Mouse (Mus musculus) embryonic facial prominence, embryonic 14.5 days (tissue): ENCODE measurements at regions not wholly inside any gene's neighbourhood (a gene's known extent, or its start where the extent isn't known, plus 50 kb on each side); places are given as distances from the start of the nearest gene placed in this dataset.

ENCODE experiments used
- ATAC-seq: fragments of 200-750 bp; cut with Nextera tagmentation; 2 replicates; pipeline ENCODE4 v1.8.0; 2017; ENCODE audit warnings: low read depth, moderate number of reproducible peaks, moderate TSS enrichment
- DNase-seq: peaks from one replicate; pipeline ENCODE4 v3.0.0-alpha.2; 2015; ENCODE audit warnings: low spot score
- H3K27ac ChIP-seq: fragments of 300-500 bp; sonication (generic); replicated peaks from 2 replicates; pipeline ENCODE4 v1.5.1; 2014; ENCODE audit warnings: low read depth, mild to moderate bottlenecking, low read length, moderate library complexity
- H3K27me3 ChIP-seq: fragments of 300-500 bp; sonication (generic); replicated peaks from 2 replicates; pipeline ENCODE4 v1.6.1; 2014; ENCODE audit warnings: low read length; ENCODE audit not compliant: control insufficient read depth, insufficient read depth
- H3K36me3 ChIP-seq: fragments of 300-500 bp; sonication (generic); 2 replicates; pipeline ENCODE4 v1.6.1; 2014; ENCODE audit warnings: low read length, mixed read lengths; ENCODE audit not compliant: control insufficient read depth, insufficient read depth
- H3K4me1 ChIP-seq: fragments of 300-500 bp; sonication (generic); 2 replicates; pipeline ENCODE4 v1.6.1; 2014; ENCODE audit warnings: antibody characterized with exemption, low read length; ENCODE audit not compliant: control insufficient read depth, insufficient read depth
- H3K4me2 ChIP-seq: fragments of 300-500 bp; sonication (generic); 2 replicates; pipeline ENCODE4 v1.6.1; 2014; ENCODE audit warnings: low read depth, mild to moderate bottlenecking, low read length, moderate library complexity, mixed read lengths
- H3K4me3 ChIP-seq: fragments of 300-500 bp; sonication (generic); 2 replicates; pipeline ENCODE4 v1.5.1; 2014; ENCODE audit warnings: low read depth, mild to moderate bottlenecking, low read length
- H3K9ac ChIP-seq: fragments of 300-500 bp; sonication (generic); 2 replicates; pipeline ENCODE4 v1.6.1; 2014; ENCODE audit warnings: low read depth, mild to moderate bottlenecking, low read length, moderate library complexity, mixed read lengths
- H3K9me3 ChIP-seq: fragments of 300-500 bp; sonication (generic); 2 replicates; pipeline ENCODE4 v1.6.1; 2016; ENCODE audit warnings: low read length; ENCODE audit not compliant: control insufficient read depth
- WGBS: fragments of 180-500 bp; shearing (Covaris S2); extraction: QIAGEN DNeasy Blood & Tissue Kit; methylation state at CpG from one replicate; pipeline ENCODE4 v1.1.7; 2014; 5-methylcytosine and 5-hydroxymethylcytosine counted together

DNA sequence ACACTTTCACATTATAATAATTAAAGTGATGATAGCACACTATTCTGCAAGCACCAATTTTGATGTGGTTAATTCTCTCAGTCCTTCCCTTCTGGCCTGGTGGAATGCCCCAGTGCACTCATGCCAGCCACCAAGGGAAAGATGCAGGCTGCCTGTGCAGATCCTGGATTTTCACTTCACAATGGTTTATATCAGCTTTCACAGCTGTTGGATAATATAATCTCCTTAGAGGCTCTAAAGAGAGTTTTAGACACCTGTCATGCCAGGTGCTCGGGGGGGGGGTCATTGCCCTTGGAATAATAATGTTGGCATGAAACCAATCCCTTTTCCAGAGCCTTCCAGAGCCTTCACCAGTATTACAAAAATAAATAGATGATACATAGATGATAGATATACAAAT lies 377.1 kb downstream of the Zbbx start:
- WGBS = 38% methylated on average over 1 of the region's 1 CpGs
- no peaks in the 10 kb centered on the region for H3K27me3 ChIP-seq
- peak; percentile 68; the same call in 1 of the 2 replicates for ATAC-seq
- DNase-seq = peak; percentile 23
- no peak overlapping the region for H3K4me3 ChIP-seq
- no peak overlapping the region for H3K27ac ChIP-seq
- no peaks in the 10 kb centered on the region for H3K4me1 ChIP-seq
- H3K36me3 ChIP-seq = no peaks in the 10 kb centered on the region
- H3K9ac ChIP-seq = no peak overlapping the region
- no peak overlapping the region for H3K4me2 ChIP-seq
- H3K9me3 ChIP-seq = no peaks in the 10 kb centered on the region

GRCm38 (mm10) chr3:74778337-74778736 lies 386.5 kb downstream of the Zbbx start:
- no peak overlapping the region for H3K4me3 ChIP-seq
- H3K36me3 ChIP-seq = no peaks in the 10 kb centered on the region
- DNase-seq (no peak), ATAC-seq (no peak)
- no peak overlapping the region for H3K4me2 ChIP-seq
- H3K27me3 ChIP-seq = no peaks in the 10 kb centered on the region
- H3K9me3 ChIP-seq = no peaks in the 10 kb centered on the region
- H3K4me1 ChIP-seq = no peaks in the 10 kb centered on the region
- 87% methylated on average over 5 of the region's 5 CpGs for WGBS
- no peak overlapping the region for H3K9ac ChIP-seq
- no peak overlapping the region for H3K27ac ChIP-seq

DNA sequence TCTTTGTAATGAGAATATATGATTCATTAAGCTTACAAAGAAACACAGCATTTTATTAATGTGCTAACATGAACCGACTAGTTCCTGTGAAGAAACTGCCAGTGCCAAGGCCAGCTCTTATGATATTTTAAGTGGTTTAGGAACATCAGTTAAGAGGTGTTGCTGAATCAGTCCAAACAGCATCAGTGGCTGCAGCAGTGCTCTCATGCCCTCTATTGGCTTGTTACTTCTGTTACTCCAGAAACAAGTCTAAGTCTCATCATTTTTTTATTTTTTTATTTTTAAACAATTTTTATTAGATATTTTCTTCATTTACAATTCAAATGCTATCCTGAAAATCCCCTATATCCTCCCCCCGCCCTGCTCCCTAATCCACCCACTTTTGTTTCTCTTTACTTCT lies 422.7 kb downstream of the Zbbx start:
- H3K9me3 ChIP-seq = no peaks in the 10 kb centered on the region
- peak; percentile 8 for DNase-seq
- H3K4me1 ChIP-seq = no peaks in the 10 kb centered on the region
- 85% methylated on average over 2 of the region's 2 CpGs for WGBS
- no peak overlapping the region for H3K27ac ChIP-seq
- no peak for ATAC-seq
- no peak overlapping the region for H3K4me2 ChIP-seq
- no peaks in the 10 kb centered on the region for H3K27me3 ChIP-seq
- H3K36me3 ChIP-seq = no peaks in the 10 kb centered on the region
- no peak overlapping the region for H3K9ac ChIP-seq
- no peak overlapping the region for H3K4me3 ChIP-seq

GRCm38 (mm10) chr3:74739718-74740117 lies 425.1 kb downstream of the Zbbx start:
- Histone ChIP-seq H3K27me3 (no peaks in the 10 kb centered on the region), H3K9me3 (no peaks in the 10 kb centered on the region), H3K36me3 (no peaks in the 10 kb centered on the region), H3K4me2 (no peak overlapping the region), H3K4me1 (no peaks in the 10 kb centered on the region), H3K9ac (no peak overlapping the region), H3K4me3 (no peak overlapping the region), H3K27ac (no peak overlapping the region)
- 88% methylated on average over 2 of the region's 2 CpGs for WGBS
- DNase-seq (no peak), ATAC-seq (no peak)
